Mouse (Mus musculus): ENCODE measurements at regions not wholly inside any gene's neighbourhood (a gene's known extent, or its start where the extent isn't known, plus 50 kb on each side); places are given as distances from the start of the nearest gene placed in this dataset.

GRCm38 (mm10) chr2:166439847-166440775, 273.5 kb downstream of the Prex1 start:
- in situ Hi-C loops (cut with MboI, MseI): no loop called here

- in situ Hi-C loops (cut with MboI, MseI): no loop called here
These were observed 275.4 kb downstream of the Prex1 start for GRCm38 (mm10) chr2:166438207-166438606.

GRCm38 (mm10) chr2:166434554-166434953, 279.1 kb downstream of the Prex1 start:
- in situ Hi-C loops (cut with MboI, MseI): no loop called here

- in situ Hi-C loops (cut with MboI, MseI): no loop called here
These were observed 278.3 kb upstream of the Sulf2 start for GRCm38 (mm10) chr2:166433655-166434333.

- in situ Hi-C loops (cut with MboI, MseI): no loop called here
These were observed 277.6 kb upstream of the Sulf2 start for GRCm38 (mm10) chr2:166432948-166433654.

GRCm38 (mm10) chr2:166432531-166432930, 277.1 kb upstream of the Sulf2 start:
- in situ Hi-C loops (cut with MboI, MseI): no loop called here

GRCm38 (mm10) chr2:166429918-166430317, 274.5 kb upstream of the Sulf2 start:
- in situ Hi-C loops (cut with MboI, MseI): loop anchor here (5.0 kb wide), 1 partner anchor 58 kb away; no protein-coding TSS in a partner anchor

- in situ Hi-C loops (cut with MboI, MseI): loop anchor here (5.0 kb wide), 1 partner anchor 57 kb away; no protein-coding TSS in a partner anchor
These were observed 274.0 kb upstream of the Sulf2 start for GRCm38 (mm10) chr2:166429494-166429893.

- in situ Hi-C loops (cut with MboI, MseI): loop anchor here (5.0 kb wide), 1 partner anchor 55 kb away; no protein-coding TSS in a partner anchor
These were observed 271.9 kb upstream of the Sulf2 start for GRCm38 (mm10) chr2:166427390-166427789.

- in situ Hi-C loops (cut with MboI, MseI): loop anchor here (5.0 kb wide), 1 partner anchor 55 kb away; no protein-coding TSS in a partner anchor
These were observed 271.5 kb upstream of the Sulf2 start for GRCm38 (mm10) chr2:166426960-166427359.

- in situ Hi-C loops (cut with MboI, MseI): loop anchor here (5.0 kb wide), 1 partner anchor 54 kb away; no protein-coding TSS in a partner anchor
These were observed 271.0 kb upstream of the Sulf2 start for GRCm38 (mm10) chr2:166426457-166426856.

- in situ Hi-C loops (cut with MboI, MseI): loop anchor here (5.0 kb wide), 1 partner anchor 53 kb away; no protein-coding TSS in a partner anchor
These were observed 269.7 kb upstream of the Sulf2 start for GRCm38 (mm10) chr2:166425141-166425540.

- in situ Hi-C loops (cut with MboI, MseI): no loop called here
These were observed 267.7 kb upstream of the Sulf2 start for GRCm38 (mm10) chr2:166423132-166423660.

- in situ Hi-C loops (cut with MboI, MseI): no loop called here
These were observed 264.8 kb upstream of the Sulf2 start for GRCm38 (mm10) chr2:166420275-166420674.

GRCm38 (mm10) chr2:166419271-166419670, 263.8 kb upstream of the Sulf2 start:
- in situ Hi-C loops (cut with MboI, MseI): no loop called here

GRCm38 (mm10) chr2:166418279-166418678, 262.8 kb upstream of the Sulf2 start:
- in situ Hi-C loops (cut with MboI, MseI): no loop called here

GRCm38 (mm10) chr2:166417628-166418027, 262.2 kb upstream of the Sulf2 start:
- in situ Hi-C loops (cut with MboI, MseI): no loop called here

GRCm38 (mm10) chr2:166415481-166415965, 260.1 kb upstream of the Sulf2 start:
- in situ Hi-C loops (cut with MboI, MseI): no loop called here

- in situ Hi-C loops (cut with MboI, MseI): no loop called here
These were observed 259.4 kb upstream of the Sulf2 start for GRCm38 (mm10) chr2:166414856-166415255.

GRCm38 (mm10) chr2:166412031-166412858, 256.8 kb upstream of the Sulf2 start:
- in situ Hi-C loops (cut with MboI, MseI): no loop called here
